Mouse (Mus musculus) embryonic stem cell, embryonic (primary cell): ENCODE measurements around the gene Klhl3.
"Not testable (repeated sequence)": the region's sequence is repeated elsewhere in the genome, so short reads cannot be mapped to it uniquely, and the experiment has no call there.

Source experiments
- CTCF ChIA-PET, 4 experiments: fragments of 300-600 bp in 2 of 4; fragments of 350-600 bp in 2 of 4; sonication (Branson Sonifier 250); formaldehyde crosslinking; loops; one replicate each; lab custom pipeline; 2022; ENCODE audit warnings: inconsistent platforms in 2 of 4; lab: Charles Lee
- POLR2A ChIA-PET, 4 experiments: fragments of 300-600 bp in 2 of 4; fragments of 350-600 bp in 2 of 4; sonication (Branson Sonifier 250); formaldehyde crosslinking; loops; one replicate each; lab custom pipeline; 2022; ENCODE audit warnings: antibody characterized with exemption in 4 of 4, inconsistent platforms in 1 of 4; lab: Charles Lee

The Klhl3 gene

GRCm38 (mm10) chr13:58113061-58113900, at the start of gene Klhl3:
TSS of gene Klhl3 (minus strand) at chr13:58113592.
- CTCF ChIA-PET = interaction anchor here in 2 of 4 experiments (0.5 to 1.9 kb wide), 5 partner anchors 10 to 101 kb away, joined by 3 to 8 read pairs (median 4); no protein-coding TSS in a partner anchor
- POLR2A ChIA-PET = interaction anchor here in 3 of 4 experiments (0.7 to 8.7 kb wide), 5 partner anchors 12 to 289 kb away, joined by 3 to 88 read pairs (median 5); partner anchors contain the start of gene Hnrnpa0 (in 2 of the 3)

- CTCF ChIA-PET = interaction anchor here in 2 of 4 experiments (0.9 to 1.9 kb wide), 9 partner anchors 11 to 429 kb away, joined by 3 to 6 read pairs (median 4); partner anchors contain the start of gene Hnrnpa0 (in 1 of the 2)
- POLR2A ChIA-PET = interaction anchor here in 2 of 4 experiments (0.8 to 2.1 kb wide), 15 partner anchors 12 to 430 kb away, joined by 3 to 13 read pairs (median 3); partner anchors contain the start of genes Hnrnpa0 (in 2 of the 2), Rmi1 (in 1 of the 2) and Ubqln1 (in 1 of the 2)
Observed at GRCm38 (mm10) chr13:58160761-58161160, 47.4 kb upstream of the Klhl3 start.

GRCm38 (mm10) chr13:58158099-58158912, 44.9 kb upstream of the Klhl3 start:
- POLR2A ChIA-PET = interaction anchor here in 3 of 4 experiments (0.6 to 2.5 kb wide), 13 partner anchors 10 to 230 kb away, joined by 3 to 7 read pairs (median 3); partner anchors contain the start of gene Hnrnpa0 (in 2 of the 3)
- CTCF ChIA-PET = interaction anchor here (0.6 to 2.0 kb wide), 30 partner anchors 8 to 435 kb away, joined by 3 to 12 read pairs (median 4); partner anchors contain the start of gene Spock1 (in 1 of the 4)

GRCm38 (mm10) chr13:58157447-58158098, 44.2 kb upstream of the Klhl3 start, which contains the start of gene Idnk:
TSS of gene Idnk (plus strand) at chr13:58157649.
- ChIA-PET CTCF (interaction anchor here in 3 of 4 experiments (0.6 to 2.0 kb wide), 16 partner anchors 8 to 432 kb away, joined by 3 to 12 read pairs (median 4); partner anchors contain the start of gene Spock1 (in 1 of the 3)), POLR2A (interaction anchor here in 3 of 4 experiments (0.6 to 2.5 kb wide), 12 partner anchors 9 to 147 kb away, joined by 3 to 7 read pairs (median 4); partner anchors contain the start of gene Hnrnpa0 (in 1 of the 3))

GRCm38 (mm10) chr13:58157036-58157435, 43.6 kb upstream of the Klhl3 start:
- ChIA-PET POLR2A (interaction anchor here in 2 of 4 experiments (1.0 to 2.0 kb wide), 4 partner anchors 8 to 146 kb away, joined by 3 to 6 read pairs (median 5); no protein-coding TSS in a partner anchor), CTCF (interaction anchor here in 3 of 4 experiments (0.7 to 2.0 kb wide), 8 partner anchors 8 to 432 kb away, joined by 3 to 12 read pairs (median 6); partner anchors contain the start of gene Spock1 (in 1 of the 3))

- POLR2A ChIA-PET = interaction anchor here in 1 of 4 experiments (1.1 kb wide), 2 partner anchors 24 to 27 kb away, joined by 3 read pairs; no protein-coding TSS in a partner anchor
Observed at GRCm38 (mm10) chr13:58156031-58156430, 42.6 kb upstream of the Klhl3 start.

GRCm38 (mm10) chr13:58150442-58150841, 37.0 kb upstream of the Klhl3 start:
- POLR2A ChIA-PET = interaction anchor here in 1 of 4 experiments (1.4 kb wide), 1 partner anchor 28 kb away, joined by 3 read pairs; no protein-coding TSS in a partner anchor

More at GRCm38 (mm10) chr13:58156031-58156430, 42.6 kb upstream of the Klhl3 start:
- CTCF ChIA-PET = interaction anchor here in 1 of 4 experiments (0.6 to 1.0 kb wide), 2 partner anchors 124 to 143 kb away, joined by 3 read pairs; no protein-coding TSS in a partner anchor

GRCm38 (mm10) chr13:58149629-58150028, 36.2 kb upstream of the Klhl3 start:
- ChIA-PET CTCF (interaction anchor here (0.6 to 2.1 kb wide), 52 partner anchors 8 to 1621 kb away, joined by 3 to 14 read pairs (median 4); partner anchors contain the start of genes Idnk (in 3 of the 4), Hnrnpa0 (in 1 of the 4) and Klhl3 (in 1 of the 4)), POLR2A (interaction anchor here in 3 of 4 experiments (0.6 to 1.9 kb wide), 13 partner anchors 8 to 121 kb away, joined by 3 to 15 read pairs (median 4); partner anchors contain the start of genes Hnrnpa0 (in 3 of the 3) and Idnk (in 1 of the 3))

More at GRCm38 (mm10) chr13:58150442-58150841, 37.0 kb upstream of the Klhl3 start:
- CTCF ChIA-PET = interaction anchor here in 2 of 4 experiments (1.5 to 1.8 kb wide), 2 partner anchors 10 to 439 kb away, joined by 5 to 6 read pairs; no protein-coding TSS in a partner anchor

- ChIA-PET CTCF (interaction anchor here (0.6 to 2.1 kb wide), 57 partner anchors 9 to 1621 kb away, joined by 3 to 14 read pairs (median 4); partner anchors contain the start of genes Idnk (in 3 of the 4), Hnrnpa0 (in 1 of the 4) and Klhl3 (in 1 of the 4)), POLR2A (interaction anchor here (0.6 to 1.9 kb wide), 17 partner anchors 8 to 121 kb away, joined by 3 to 15 read pairs (median 4); partner anchors contain the start of genes Hnrnpa0 (in 4 of the 4) and Idnk (in 1 of the 4))
Observed at GRCm38 (mm10) chr13:58149033-58149558, 35.7 kb upstream of the Klhl3 start.

GRCm38 (mm10) chr13:58148256-58148831, 35.0 kb upstream of the Klhl3 start:
- ChIA-PET POLR2A (interaction anchor here (0.6 to 1.9 kb wide), 13 partner anchors 9 to 98 kb away, joined by 3 to 15 read pairs (median 4); partner anchors contain the start of genes Hnrnpa0 (in 4 of the 4) and Idnk (in 1 of the 4)), CTCF (interaction anchor here (0.5 to 2.1 kb wide), 28 partner anchors 10 to 1741 kb away, joined by 3 to 13 read pairs (median 5); partner anchors contain the start of genes Idnk (in 3 of the 4) and Hnrnpa0 (in 1 of the 4))

- POLR2A ChIA-PET = interaction anchor here (1.1 to 1.9 kb wide), 5 partner anchors 10 to 22 kb away, joined by 4 to 15 read pairs (median 5); partner anchors contain the start of genes Hnrnpa0 (in 2 of the 4) and Idnk (in 1 of the 4)
- CTCF ChIA-PET = interaction anchor here in 3 of 4 experiments (1.0 to 2.1 kb wide), 8 partner anchors 10 to 140 kb away, joined by 3 to 13 read pairs (median 6); partner anchors contain the start of genes Idnk (in 2 of the 3) and Hnrnpa0 (in 1 of the 3)
Observed at GRCm38 (mm10) chr13:58147760-58148159, 34.4 kb upstream of the Klhl3 start.

GRCm38 (mm10) chr13:58146603-58147002, 33.2 kb upstream of the Klhl3 start:
- POLR2A ChIA-PET = interaction anchor here in 1 of 4 experiments (0.6 to 1.7 kb wide), 2 partner anchors 17 to 145 kb away, joined by 3 to 6 read pairs; no protein-coding TSS in a partner anchor
- CTCF ChIA-PET = not testable (repeated sequence)

- POLR2A ChIA-PET = interaction anchor here in 2 of 4 experiments (0.6 to 10.5 kb wide), 9 partner anchors 12 to 138 kb away, joined by 3 to 88 read pairs (median 3); partner anchors contain the start of gene Klhl3 (in 1 of the 2)
- CTCF ChIA-PET = interaction anchor here (0.5 to 2.9 kb wide), 6 partner anchors 17 to 501 kb away, joined by 3 to 13 read pairs (median 4); no protein-coding TSS in a partner anchor
Observed at GRCm38 (mm10) chr13:58131692-58132091, 18.3 kb upstream of the Klhl3 start.

- POLR2A ChIA-PET = interaction anchor here in 3 of 4 experiments (0.6 to 10.5 kb wide), 49 partner anchors 8 to 1640 kb away, joined by 3 to 88 read pairs (median 4); partner anchors contain the start of genes 2210016F16Rik (in 2 of the 3), Klhl3 (in 2 of the 3), Rmi1 (in 2 of the 3) and Gkap1 (in 1 of the 3)
- CTCF ChIA-PET = interaction anchor here (0.6 to 1.5 kb wide), 9 partner anchors 12 to 395 kb away, joined by 3 to 6 read pairs (median 3); no protein-coding TSS in a partner anchor
Observed at GRCm38 (mm10) chr13:58129687-58130246, 16.4 kb upstream of the Klhl3 start.
